In genomic region chr14:31667741-31668140, GRCm38 (mm10) we compare ENCODE assay signal across 21 mouse cellular contexts. TPM values are rescaled to one million over a fixed set of nuclear protein-coding genes. Genes with fewer than 3 reads are reported as not detected.
DNase-seq lines count a peak whose midpoint lies in the region; ATAC-seq and TF ChIP-seq lines count a peak whose summit lies in the region.
"Had no signal": no experiment of that assay in that cellular context is flagged by ENCODE, and none has a peak within 500 bp of the region (broad histone marks: within the 10 kb centered on the region; RNA-seq: fewer than 3 reads in every experiment).

No protein-coding gene starts in this region.

- peaks cover 34% of the 10 kb centered on the region for H3K4me1 ChIP-seq in heart, adult 2 months (ENCODE audit: control insufficient read depth, insufficient read depth, low read length)
- peaks cover 54% of the 10 kb centered on the region for H3K4me1 ChIP-seq in spleen, adult 2 months (ENCODE audit: control insufficient read depth, insufficient read depth, insufficient read length)
- H3K4me1 ChIP-seq in olfactory bulb, adult 2 months (ENCODE audit: control insufficient read depth, insufficient read depth, low read length): peaks cover 50% of the 10 kb centered on the region

- TF ChIP-seq POLR2A in heart, adult 2 months (IDR thresholded peaks at IDR 0.05; ENCODE audit: insufficient read depth, low read depth, low read length): no peak
- no peak for TF ChIP-seq POLR2A in spleen, adult 2 months (IDR thresholded peaks at IDR 0.05; ENCODE audit: low read depth, low read length)
- no peak for TF ChIP-seq POLR2A in olfactory bulb, adult 2 months (IDR thresholded peaks at IDR 0.05; ENCODE audit: insufficient read depth, low read depth, low read length)

- H3K4me3 ChIP-seq in heart, adult 2 months: no peak overlapping the region
- no peak overlapping the region for H3K4me3 ChIP-seq in spleen, adult 2 months (ENCODE audit: extremely low read depth, insufficient read depth, insufficient read length)
- no peak overlapping the region for H3K4me3 ChIP-seq in olfactory bulb, adult 2 months (ENCODE audit: insufficient read depth, low read depth, low read length)
- H3K4me3 ChIP-seq: embryonic facial prominence, embryonic 12.5 days; heart, embryonic 13.5 days; liver, embryonic 13.5 days; midbrain, embryonic 12.5 days had no signal

- no peaks in the 10 kb centered on the region for H3K79me2 ChIP-seq in heart, adult 2 months (replicated peaks; ENCODE audit: control insufficient read depth, insufficient read depth, low read length)

- TF ChIP-seq CTCF in heart, adult 2 months (IDR thresholded peaks at IDR 0.05): no peak
- no peak for TF ChIP-seq CTCF in spleen, adult 2 months (IDR thresholded peaks at IDR 0.05; ENCODE audit: extremely low read depth, insufficient read depth, insufficient read length, insufficient replicate concordance)
- no peak for TF ChIP-seq CTCF in olfactory bulb, adult 2 months (IDR thresholded peaks at IDR 0.05; ENCODE audit: insufficient read depth, low read depth, low read length)

- intact Hi-C loops in heart, adult 2 months (cut with DNase I): loop anchor here (10.0 kb wide), 1 partner anchor 237 kb away; no protein-coding TSS in a partner anchor
- intact Hi-C loops in heart, postnatal 36 days (cut with DNase I): no loop called here

- no peak for ATAC-seq in erythroid progenitor cell, adult 5-6 weeks (replicated peaks; ENCODE audit: low FRiP score, poor library complexity, severe bottlenecking)
- ATAC-seq: forebrain, embryonic 16.5 days; hindbrain, postnatal 0 days; Patski had no signal

- 46% methylated on average over 6 of the region's 6 CpGs for WGBS in heart, adult 2 months
- WGBS in spleen, adult 2 months: 49% methylated on average over 6 of the region's 6 CpGs
- 81% methylated on average over 6 of the region's 6 CpGs for WGBS in olfactory bulb, adult 2 months

- no peak overlapping the region for H3K9ac ChIP-seq in heart, adult 2 months (ENCODE audit: low read depth, low read length)
- H3K9ac ChIP-seq: embryonic facial prominence, embryonic 12.5 days; heart, embryonic 13.5 days; liver, embryonic 13.5 days; midbrain, embryonic 12.5 days had no signal

- H3K27ac ChIP-seq in heart, adult 2 months: peak overlapping the region; percentile 89
- peak overlapping the region; percentile 17; the same call in 1 of the 2 replicates for H3K27ac ChIP-seq in spleen, adult 2 months (ENCODE audit: insufficient read depth, low read length)
- H3K27ac ChIP-seq in olfactory bulb, adult 2 months (ENCODE audit: insufficient read depth, low read depth, low read length): peak overlapping the region; percentile 16; the same call in 1 of the 2 replicates
- H3K27ac ChIP-seq: embryonic facial prominence, embryonic 12.5 days; liver, embryonic 13.5 days; midbrain, embryonic 12.5 days had no signal

- DNase-seq in heart, adult 2 months: peak in 1 of 2 experiments; percentile 21
- DNase-seq in heart, postnatal 36 days: no peak
- DNase-seq in kidney, postnatal 10 days: peak; percentile 10
- no peak for DNase-seq in kidney, adult 8-10 months
- no peak for DNase-seq in spleen, adult 2 months (ENCODE audit: low read depth in 1 of 2, low spot score in 2 of 2)
- no peak for DNase-seq in spleen, adult 12 weeks (ENCODE audit: low spot score)
- DNase-seq: cerebellum, adult 18-20 months; liver, embryonic 13.5 days; lung, postnatal 14 days; thymus, adult 18-20 months had no signal

- no peaks in the 10 kb centered on the region for H3K36me3 ChIP-seq in heart, adult 2 months (ENCODE audit: control insufficient read depth, insufficient read depth, low read length)
- H3K36me3 ChIP-seq in spleen, adult 2 months (ENCODE audit: control insufficient read depth, insufficient read depth, low read length): no peaks in the 10 kb centered on the region

- no peaks in the 10 kb centered on the region for H3K27me3 ChIP-seq in heart, adult 2 months (ENCODE audit: control insufficient read depth, insufficient read depth, low read length)
- H3K27me3 ChIP-seq in spleen, adult 2 months (ENCODE audit: control insufficient read depth, insufficient read depth, low read length): no peaks in the 10 kb centered on the region
- H3K27me3 ChIP-seq: embryonic facial prominence, embryonic 12.5 days; heart, embryonic 13.5 days; liver, embryonic 13.5 days; midbrain, embryonic 12.5 days; Patski had no signal

- TF ChIP-seq EP300 in heart, adult 2 months (IDR thresholded peaks at IDR 0.05; ENCODE audit: insufficient read depth, low read depth, low read length): 0 out of 2 replicates have a peak, but pooled peaks have one; percentile 5

RNA-seq across cellular contexts. Expression of gene Hacl1, which starts 26.7 kb away (rescaled TPM):
- total RNA-seq in heart, adult 2 months (2021): 10 to 100 TPM in 1 of 2 experiments, 1 to 10 TPM in 1; 8.2 to 10.1 TPM
- 10.5 and 11.2 TPM in 2 replicates for polyA plus RNA-seq in heart, adult 2 months (2012; rRNA removed)
- 10 to 100 TPM; 12.2 to 12.7 TPM for total RNA-seq in heart, postnatal 36 days (2021)
- polyA plus RNA-seq in spleen, adult 2 months (2012; rRNA removed): 4.5 and 6.1 TPM in 2 replicates
- polyA plus RNA-seq in olfactory bulb, adult 2 months (2012; ENCODE audit: insufficient read depth, insufficient read length, low replicate concordance, missing spikeins): not detected in 2 replicates
- total RNA-seq in erythroid progenitor cell, adult 5-6 weeks (2015; ENCODE audit: low replicate concordance): 16.2 TPM in 1 of 2 replicates, not detected in the other
- 11.6 and 17.4 TPM in 2 replicates for total RNA-seq in erythroid progenitor cell, adult 5-6 weeks (2017; ENCODE audit: low replicate concordance)

RNA-seq across cellular contexts. Expression of gene Btd, which starts 26.9 kb away (rescaled TPM):
- total RNA-seq in heart, adult 2 months (2021): 10 to 100 TPM; 10.7 to 10.8 TPM
- 19.1 and 29.1 TPM in 2 replicates for polyA plus RNA-seq in heart, adult 2 months (2012; rRNA removed)
- 10 to 100 TPM in 1 of 2 experiments, 1 to 10 TPM in 1; 9.3 to 12.3 TPM for total RNA-seq in heart, postnatal 36 days (2021)
- polyA plus RNA-seq in spleen, adult 2 months (2012; rRNA removed): 16.8 and 19.0 TPM in 2 replicates
- not detected in 2 replicates for polyA plus RNA-seq in olfactory bulb, adult 2 months (2012; ENCODE audit: insufficient read depth, insufficient read length, low replicate concordance, missing spikeins)
- 0.72 and 5.9 TPM in 2 replicates for total RNA-seq in erythroid progenitor cell, adult 5-6 weeks (2015; ENCODE audit: low replicate concordance)
- 3.3 and 3.5 TPM in 2 replicates for total RNA-seq in erythroid progenitor cell, adult 5-6 weeks (2017; ENCODE audit: low replicate concordance)

RNA-seq across cellular contexts. Expression of gene Gm49387, which starts 27.1 kb away (rescaled TPM):
- total RNA-seq in heart, adult 2 months (2021): under 1 TPM; 0.66 to 0.86 TPM
- 2.4 TPM in 1 of 2 replicates, not detected in the other for polyA plus RNA-seq in heart, adult 2 months (2012; rRNA removed)
- total RNA-seq in heart, postnatal 36 days (2021): 1 to 10 TPM in 1 of 2 experiments, under 1 TPM in 1; 0.33 to 1.7 TPM
- polyA plus RNA-seq in spleen, adult 2 months (2012; rRNA removed): 0.32 TPM in 1 of 2 replicates, not detected in the other
- polyA plus RNA-seq in olfactory bulb, adult 2 months (2012; ENCODE audit: insufficient read depth, insufficient read length, low replicate concordance, missing spikeins): not detected in 2 replicates
- total RNA-seq in erythroid progenitor cell, adult 5-6 weeks (2015; ENCODE audit: low replicate concordance): not detected in 2 replicates
- total RNA-seq in erythroid progenitor cell, adult 5-6 weeks (2017; ENCODE audit: low replicate concordance): not detected in 2 replicates
- total RNA-seq: gastrocnemius, adult 8-10 months; hindbrain, postnatal 0 days; left cerebral cortex, postnatal 14 days had no signal
- polyA plus RNA-seq: forebrain, embryonic 16.5 days; heart, embryonic 13.5 days; hindbrain, postnatal 0 days; kidney, postnatal 0 days had no signal

Comparison
In these comparisons a context has a peak if more than half of its experiments do, and no peak if none do; other contexts are left out.
1. H3K27ac ChIP-seq: peak in every context shown above with its lines; median percentile 89 in heart, adult 2 months; 17 in spleen, adult 2 months; 16 in olfactory bulb, adult 2 months.